Mouse (Mus musculus): ENCODE measurements around the gene Reln. TPM values are rescaled to one million over a fixed set of nuclear protein-coding genes. Genes with fewer than 3 reads are reported as not detected.

The Reln gene
- polyA plus RNA-seq, 1 experiment from 2014 or later = 10.6 TPM

- Histone ChIP-seq H3K9ac (ENCODE audit: low read depth, low read length) (no peak overlapping the region), H3K27ac (ENCODE audit: low read depth, low read length) (no peak overlapping the region), H3K4me1 (replicated peaks; ENCODE audit: control insufficient read depth, insufficient read depth, low read length) (no peaks in the 10 kb centered on the region), H3K4me3 (ENCODE audit: low read depth, low read length) (no peak overlapping the region), H3K4me2 (replicated peaks; ENCODE audit: low read depth, low read length) (no peak overlapping the region), H3K9me3 (ENCODE audit: control insufficient read depth, low read length) (no peaks in the 10 kb centered on the region), H3K36me3 (ENCODE audit: control insufficient read depth, insufficient read depth, low read length) (no peaks in the 10 kb centered on the region), H3K27me3 (ENCODE audit: control insufficient read depth, insufficient read depth, low read length) (no peaks in the 10 kb centered on the region)
- DNase-seq (ENCODE audit: low spot score) = no peak
- ATAC-seq (ENCODE audit: low FRiP score) = no peak
- 92% methylated on average over 1 of the region's 1 CpGs for WGBS
Observed at GRCm38 (mm10) chr5:21944579-21944978, 399.9 kb downstream of the Reln start.

- Histone ChIP-seq H3K4me1 (replicated peaks; ENCODE audit: control insufficient read depth, insufficient read depth, low read length) (no peaks in the 10 kb centered on the region), H3K9me3 (ENCODE audit: control insufficient read depth, low read length) (no peaks in the 10 kb centered on the region), H3K9ac (ENCODE audit: low read depth, low read length) (no peak overlapping the region), H3K4me3 (ENCODE audit: low read depth, low read length) (no peak overlapping the region), H3K27ac (ENCODE audit: low read depth, low read length) (no peak overlapping the region), H3K27me3 (ENCODE audit: control insufficient read depth, insufficient read depth, low read length) (no peaks in the 10 kb centered on the region), H3K4me2 (replicated peaks; ENCODE audit: low read depth, low read length) (no peak overlapping the region), H3K36me3 (ENCODE audit: control insufficient read depth, insufficient read depth, low read length) (no peaks in the 10 kb centered on the region)
- 92% methylated on average over 9 of the region's 9 CpGs for WGBS
- no peak for ATAC-seq (ENCODE audit: low FRiP score)
- DNase-seq (ENCODE audit: low spot score) = no peak
Observed at GRCm38 (mm10) chr5:21939405-21939804, 405.1 kb downstream of the Reln start.

GRCm38 (mm10) chr5:21938138-21938537, 406.4 kb downstream of the Reln start:
- Histone ChIP-seq H3K9ac (ENCODE audit: low read depth, low read length) (no peak overlapping the region), H3K9me3 (ENCODE audit: control insufficient read depth, low read length) (no peaks in the 10 kb centered on the region), H3K4me3 (ENCODE audit: low read depth, low read length) (no peak overlapping the region), H3K4me2 (replicated peaks; ENCODE audit: low read depth, low read length) (no peak overlapping the region), H3K27me3 (ENCODE audit: control insufficient read depth, insufficient read depth, low read length) (no peaks in the 10 kb centered on the region), H3K36me3 (ENCODE audit: control insufficient read depth, insufficient read depth, low read length) (no peaks in the 10 kb centered on the region), H3K27ac (ENCODE audit: low read depth, low read length) (no peak overlapping the region), H3K4me1 (replicated peaks; ENCODE audit: control insufficient read depth, insufficient read depth, low read length) (no peaks in the 10 kb centered on the region)
- WGBS = 87% methylated on average over 5 of the region's 5 CpGs
- DNase-seq (ENCODE audit: low spot score) = no peak
- no peak for ATAC-seq (ENCODE audit: low FRiP score)

- WGBS = 90% methylated on average over 2 of the region's 2 CpGs
- ATAC-seq (ENCODE audit: low FRiP score) (no peak), DNase-seq (ENCODE audit: low spot score) (no peak)
- H3K4me1 ChIP-seq (replicated peaks; ENCODE audit: control insufficient read depth, insufficient read depth, low read length) = no peaks in the 10 kb centered on the region
- H3K9ac ChIP-seq (ENCODE audit: low read depth, low read length) = no peak overlapping the region
- H3K4me3 ChIP-seq (ENCODE audit: low read depth, low read length) = no peak overlapping the region
- H3K36me3 ChIP-seq (ENCODE audit: control insufficient read depth, insufficient read depth, low read length) = no peaks in the 10 kb centered on the region
- H3K4me2 ChIP-seq (replicated peaks; ENCODE audit: low read depth, low read length) = no peak overlapping the region
- no peaks in the 10 kb centered on the region for H3K9me3 ChIP-seq (ENCODE audit: control insufficient read depth, low read length)
- H3K27ac ChIP-seq (ENCODE audit: low read depth, low read length) = no peak overlapping the region
- H3K27me3 ChIP-seq (ENCODE audit: control insufficient read depth, insufficient read depth, low read length) = no peaks in the 10 kb centered on the region
Observed at GRCm38 (mm10) chr5:21936627-21937026, 407.9 kb downstream of the Reln start.

GRCm38 (mm10) chr5:21936096-21936495, 408.4 kb downstream of the Reln start:
- no peak for DNase-seq (ENCODE audit: low spot score)
- no peaks in the 10 kb centered on the region for H3K27me3 ChIP-seq (ENCODE audit: control insufficient read depth, insufficient read depth, low read length)
- H3K36me3 ChIP-seq (ENCODE audit: control insufficient read depth, insufficient read depth, low read length) = no peaks in the 10 kb centered on the region
- H3K9me3 ChIP-seq (ENCODE audit: control insufficient read depth, low read length) = no peaks in the 10 kb centered on the region
- no peak overlapping the region for H3K4me2 ChIP-seq (replicated peaks; ENCODE audit: low read depth, low read length)
- H3K9ac ChIP-seq (ENCODE audit: low read depth, low read length) = no peak overlapping the region
- no peak for ATAC-seq (ENCODE audit: low FRiP score)
- H3K27ac ChIP-seq (ENCODE audit: low read depth, low read length) = no peak overlapping the region
- H3K4me1 ChIP-seq (replicated peaks; ENCODE audit: control insufficient read depth, insufficient read depth, low read length) = no peaks in the 10 kb centered on the region
- no peak overlapping the region for H3K4me3 ChIP-seq (ENCODE audit: low read depth, low read length)
- WGBS = 97% methylated on average over 5 of the region's 5 CpGs

DNA sequence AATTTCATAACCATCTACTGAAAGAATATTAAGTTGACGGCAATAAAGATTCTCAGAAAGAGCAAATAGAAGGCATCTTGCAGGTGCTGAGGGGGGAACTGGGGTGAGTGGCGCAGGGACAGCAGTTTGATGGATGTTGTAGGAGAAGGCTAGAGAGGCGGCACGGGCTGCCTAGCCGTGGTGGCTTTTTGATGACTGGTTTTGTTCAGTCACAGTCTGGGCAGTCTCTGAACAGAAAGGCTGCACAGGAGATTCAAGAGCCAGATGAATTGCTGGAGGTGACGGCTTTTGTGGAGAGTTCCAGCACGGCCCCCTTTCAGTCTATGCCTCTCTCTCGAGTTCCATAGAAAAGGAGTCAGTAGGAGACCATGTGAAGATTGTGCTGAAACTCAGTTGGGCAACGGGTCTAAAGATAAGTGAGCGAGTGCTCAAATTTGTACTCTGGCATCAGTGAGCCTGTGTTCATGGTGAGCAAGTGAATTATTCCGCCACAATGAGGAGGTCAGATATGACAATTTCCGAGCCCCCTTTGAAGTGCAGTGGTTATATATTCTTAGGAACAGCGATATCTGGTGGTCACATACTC, 409.6 kb downstream of the Reln start:
- ATAC-seq (ENCODE audit: low FRiP score) (peak; percentile 64; the same call in 1 of the 2 replicates), DNase-seq (ENCODE audit: low spot score) (peak; percentile 14)
- Histone ChIP-seq H3K4me2 (replicated peaks; ENCODE audit: low read depth, low read length) (no peak overlapping the region), H3K27ac (ENCODE audit: low read depth, low read length) (no peak overlapping the region), H3K9ac (ENCODE audit: low read depth, low read length) (no peak overlapping the region), H3K9me3 (ENCODE audit: control insufficient read depth, low read length) (no peaks in the 10 kb centered on the region), H3K27me3 (ENCODE audit: control insufficient read depth, insufficient read depth, low read length) (no peaks in the 10 kb centered on the region), H3K4me3 (ENCODE audit: low read depth, low read length) (no peak overlapping the region), H3K4me1 (replicated peaks; ENCODE audit: control insufficient read depth, insufficient read depth, low read length) (no peaks in the 10 kb centered on the region), H3K36me3 (ENCODE audit: control insufficient read depth, insufficient read depth, low read length) (no peaks in the 10 kb centered on the region)
- WGBS = 58% methylated on average over 13 of the region's 13 CpGs

DNA sequence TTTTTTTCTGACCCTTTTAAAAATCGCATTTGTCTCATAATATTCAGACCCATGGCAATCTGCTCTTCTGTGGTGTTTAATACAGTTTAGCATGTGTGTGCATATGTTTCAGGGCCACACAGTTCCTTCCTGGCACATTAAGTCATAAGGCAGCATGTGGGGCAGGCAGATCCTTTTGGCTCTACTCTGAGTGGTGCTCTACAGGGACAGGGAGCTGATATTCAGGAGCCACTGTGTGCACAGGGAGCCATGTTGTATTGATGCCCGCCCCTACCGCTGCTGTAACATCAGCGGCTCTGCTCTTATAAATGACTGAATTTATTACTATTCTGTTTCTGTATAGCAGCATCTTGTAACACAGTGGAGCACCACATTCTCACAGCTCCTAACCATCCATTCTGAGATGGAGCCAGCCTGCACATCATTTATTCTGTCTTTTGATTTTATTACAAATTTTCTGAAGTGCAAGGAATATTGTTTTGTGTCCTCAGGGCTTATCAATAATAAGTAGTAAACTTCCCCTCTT, 410.3 kb downstream of the Reln start:
- no peak overlapping the region for H3K9ac ChIP-seq (ENCODE audit: low read depth, low read length)
- ATAC-seq (ENCODE audit: low FRiP score) = no peak
- no peak overlapping the region for H3K4me2 ChIP-seq (replicated peaks; ENCODE audit: low read depth, low read length)
- no peaks in the 10 kb centered on the region for H3K4me1 ChIP-seq (replicated peaks; ENCODE audit: control insufficient read depth, insufficient read depth, low read length)
- H3K27me3 ChIP-seq (ENCODE audit: control insufficient read depth, insufficient read depth, low read length) = no peaks in the 10 kb centered on the region
- H3K9me3 ChIP-seq (ENCODE audit: control insufficient read depth, low read length) = no peaks in the 10 kb centered on the region
- WGBS = 86% methylated on average over 4 of the region's 4 CpGs
- no peak for DNase-seq (ENCODE audit: low spot score)
- H3K27ac ChIP-seq (ENCODE audit: low read depth, low read length) = no peak overlapping the region
- no peak overlapping the region for H3K4me3 ChIP-seq (ENCODE audit: low read depth, low read length)
- H3K36me3 ChIP-seq (ENCODE audit: control insufficient read depth, insufficient read depth, low read length) = no peaks in the 10 kb centered on the region

- Histone ChIP-seq H3K9me3 (ENCODE audit: control insufficient read depth, low read length) (no peaks in the 10 kb centered on the region), H3K27me3 (ENCODE audit: control insufficient read depth, insufficient read depth, low read length) (no peaks in the 10 kb centered on the region), H3K36me3 (ENCODE audit: control insufficient read depth, insufficient read depth, low read length) (no peaks in the 10 kb centered on the region), H3K4me2 (replicated peaks; ENCODE audit: low read depth, low read length) (no peak overlapping the region), H3K4me3 (ENCODE audit: low read depth, low read length) (no peak overlapping the region), H3K27ac (ENCODE audit: low read depth, low read length) (no peak overlapping the region), H3K9ac (ENCODE audit: low read depth, low read length) (no peak overlapping the region), H3K4me1 (replicated peaks; ENCODE audit: control insufficient read depth, insufficient read depth, low read length) (no peaks in the 10 kb centered on the region)
- 83% methylated on average over 8 of the region's 8 CpGs for WGBS
- peak; percentile 18 for DNase-seq (ENCODE audit: low spot score)
- ATAC-seq (ENCODE audit: low FRiP score) = no peak
Observed at GRCm38 (mm10) chr5:21933340-21934075, 411.0 kb downstream of the Reln start.

DNA sequence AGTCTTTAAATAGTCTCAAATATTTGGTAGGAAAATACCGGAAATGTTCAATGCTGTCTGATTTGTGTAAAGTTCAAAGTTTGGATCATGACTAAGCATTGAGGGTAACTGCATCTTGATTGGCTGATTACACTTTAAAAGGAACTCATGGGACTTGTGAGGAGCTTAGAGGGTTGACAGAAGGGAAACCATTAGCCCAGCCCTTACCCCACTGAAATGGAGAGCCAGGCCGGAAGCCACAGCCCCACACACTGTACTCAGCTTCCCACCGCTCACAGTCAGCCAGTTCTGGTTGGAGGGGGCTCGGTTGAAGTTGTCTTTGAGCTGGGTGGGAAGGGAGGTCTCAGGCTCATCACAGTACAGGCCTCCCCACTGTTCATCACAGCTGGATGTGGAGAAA, 413.4 kb downstream of the Reln start:
- Histone ChIP-seq H3K4me2 (replicated peaks; ENCODE audit: low read depth, low read length) (no peak overlapping the region), H3K27me3 (ENCODE audit: control insufficient read depth, insufficient read depth, low read length) (no peaks in the 10 kb centered on the region), H3K36me3 (ENCODE audit: control insufficient read depth, insufficient read depth, low read length) (no peaks in the 10 kb centered on the region), H3K4me3 (ENCODE audit: low read depth, low read length) (no peak overlapping the region), H3K9me3 (ENCODE audit: control insufficient read depth, low read length) (no peaks in the 10 kb centered on the region), H3K4me1 (replicated peaks; ENCODE audit: control insufficient read depth, insufficient read depth, low read length) (no peaks in the 10 kb centered on the region), H3K9ac (ENCODE audit: low read depth, low read length) (no peak overlapping the region), H3K27ac (ENCODE audit: low read depth, low read length) (no peak overlapping the region)
- WGBS = 72% methylated on average over 4 of the region's 4 CpGs
- DNase-seq (ENCODE audit: low spot score) (no peak), ATAC-seq (ENCODE audit: low FRiP score) (no peak)

Data from hindbrain, embryonic 11.5 days (tissue).